Mouse (Mus musculus): ENCODE measurements around the gene Arhgap10.
"Not testable (repeated sequence)": the region's sequence is repeated elsewhere in the genome, so short reads cannot be mapped to it uniquely, and the experiment has no call there.

Arhgap10 gene

GRCm38 (mm10) chr8:77354189-77354588, 163.6 kb downstream of the Arhgap10 start:
- no peak for DNase-seq (ENCODE audit: low read depth in 1 of 2, low spot score in 2 of 2)

- no peak for DNase-seq (ENCODE audit: low read depth in 1 of 2, low spot score in 2 of 2)
Observed at GRCm38 (mm10) chr8:77351177-77351860, 166.4 kb downstream of the Arhgap10 start.

- DNase-seq (ENCODE audit: low read depth in 1 of 2, low spot score in 2 of 2): no peak
Observed at GRCm38 (mm10) chr8:77350121-77350777, 167.5 kb downstream of the Arhgap10 start.

- no peak for DNase-seq (ENCODE audit: low read depth in 1 of 2, low spot score in 2 of 2)
Observed at GRCm38 (mm10) chr8:77343916-77344315, 173.8 kb downstream of the Arhgap10 start.

GRCm38 (mm10) chr8:77343335-77343734, 174.4 kb downstream of the Arhgap10 start:
- no peak for DNase-seq (ENCODE audit: low read depth in 1 of 2, low spot score in 2 of 2)

- no peak for DNase-seq (ENCODE audit: low read depth in 1 of 2, low spot score in 2 of 2)
Observed at GRCm38 (mm10) chr8:77342144-77342543, 175.6 kb downstream of the Arhgap10 start.

- no peak for DNase-seq (ENCODE audit: low read depth in 1 of 2, low spot score in 2 of 2)
Observed at GRCm38 (mm10) chr8:77341329-77341728, 176.4 kb downstream of the Arhgap10 start.

- DNase-seq (ENCODE audit: low read depth in 1 of 2, low spot score in 2 of 2): no peak
Observed at GRCm38 (mm10) chr8:77340046-77340747, 177.6 kb downstream of the Arhgap10 start.

GRCm38 (mm10) chr8:77337272-77337671, 180.5 kb downstream of the Arhgap10 start:
- no peak for DNase-seq (ENCODE audit: low read depth in 1 of 2, low spot score in 2 of 2)

GRCm38 (mm10) chr8:77331180-77331579, 186.6 kb downstream of the Arhgap10 start:
- DNase-seq (ENCODE audit: low read depth in 1 of 2, low spot score in 2 of 2): no peak

- no peak for DNase-seq (ENCODE audit: low read depth in 1 of 2, low spot score in 2 of 2)
Observed at GRCm38 (mm10) chr8:77330304-77330703, 187.4 kb downstream of the Arhgap10 start.

- DNase-seq (ENCODE audit: low read depth in 1 of 2, low spot score in 2 of 2): no peak
Observed at GRCm38 (mm10) chr8:77329783-77330182, 188.0 kb downstream of the Arhgap10 start.

GRCm38 (mm10) chr8:77328473-77328872, 189.3 kb downstream of the Arhgap10 start:
- no peak for DNase-seq (ENCODE audit: low read depth in 1 of 2, low spot score in 2 of 2)

GRCm38 (mm10) chr8:77327326-77327725, 190.4 kb downstream of the Arhgap10 start:
- no peak for DNase-seq (ENCODE audit: low read depth in 1 of 2, low spot score in 2 of 2)

- DNase-seq (ENCODE audit: low read depth in 1 of 2, low spot score in 2 of 2): not testable (repeated sequence)
Observed at GRCm38 (mm10) chr8:77322727-77323126, 195.0 kb downstream of the Arhgap10 start.

- DNase-seq (ENCODE audit: low read depth in 1 of 2, low spot score in 2 of 2): no peak
Observed at GRCm38 (mm10) chr8:77321901-77322300, 195.9 kb downstream of the Arhgap10 start.

- no peak for DNase-seq (ENCODE audit: low read depth in 1 of 2, low spot score in 2 of 2)
Observed at GRCm38 (mm10) chr8:77318590-77318989, 199.2 kb downstream of the Arhgap10 start.

- no peak for DNase-seq (ENCODE audit: low read depth in 1 of 2, low spot score in 2 of 2)
Observed at GRCm38 (mm10) chr8:77317771-77318170, 200.0 kb downstream of the Arhgap10 start.

- no peak for DNase-seq (ENCODE audit: low read depth in 1 of 2, low spot score in 2 of 2)
Observed at GRCm38 (mm10) chr8:77313003-77313402, 204.8 kb downstream of the Arhgap10 start.

- no peak for DNase-seq (ENCODE audit: low read depth in 1 of 2, low spot score in 2 of 2)
Observed at GRCm38 (mm10) chr8:77311762-77312161, 206.0 kb downstream of the Arhgap10 start.

GRCm38 (mm10) chr8:77310541-77310940, 207.2 kb downstream of the Arhgap10 start:
- no peak for DNase-seq (ENCODE audit: low read depth in 1 of 2, low spot score in 2 of 2)

GRCm38 (mm10) chr8:77310026-77310425, 207.7 kb downstream of the Arhgap10 start:
- no peak for DNase-seq (ENCODE audit: low read depth in 1 of 2, low spot score in 2 of 2)

Measured in monocyte, adult 2 months (primary cell).